Mouse (Mus musculus) heart, adult 8-10 months (tissue): ENCODE results near the gene Fam160a2. TPM values are rescaled to one million over a fixed set of nuclear protein-coding genes. Genes with fewer than 3 reads are reported as not detected.
"Not testable (repeated sequence)": the region's sequence is repeated elsewhere in the genome, so short reads cannot be mapped to it uniquely, and the experiment has no call there.

Source experiments
- DNase-seq: peaks from one replicate; pipeline ENCODE4 v3.0.0; 2022; ENCODE audit warnings: low spot score
- total RNA-seq, 4 experiments: library from RNA; stranded (reverse); gene quantifications; 2 replicates each; pipeline ENCODE4 v1.2.4; 2022

Gene Fam160a2
- total RNA-seq, 4 experiments from 2014 or later = 16.5 to 20.9 (median 18.3) TPM

- no peak for DNase-seq
Observed at GRCm38 (mm10) chr7:105394606-105395005, 5.2 kb downstream of the Fam160a2 start.

- DNase-seq = no peak
Observed at GRCm38 (mm10) chr7:105390236-105390635, 9.6 kb downstream of the Fam160a2 start.

- DNase-seq = no peak
Observed at GRCm38 (mm10) chr7:105387696-105388095, 12.2 kb downstream of the Fam160a2 start.

DNA sequence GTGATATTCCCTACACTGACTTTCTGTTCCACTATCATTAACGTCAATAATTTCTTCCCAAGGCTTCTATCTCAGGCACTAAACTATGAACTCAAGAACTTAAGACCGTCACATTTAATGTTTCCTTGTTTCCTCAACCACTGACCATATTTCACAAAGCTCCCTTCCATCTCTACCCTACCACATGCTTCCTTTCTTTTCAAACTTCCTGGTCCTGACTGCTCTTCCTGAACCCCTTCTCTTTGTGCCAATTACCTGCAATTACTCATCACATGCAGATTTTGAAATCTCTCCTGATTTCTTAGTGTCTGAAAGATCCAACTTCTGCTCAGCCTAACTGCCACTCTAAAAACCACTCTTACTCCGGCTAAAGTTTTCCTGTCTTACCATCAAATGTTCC is 19.5 kb downstream of the Fam160a2 start:
- DNase-seq = no peak

GRCm38 (mm10) chr7:105374866-105375265 is 25.0 kb downstream of the Fam160a2 start, which contains the start of gene Gm5901:
Gene Gm5901 (plus strand): TSS chr7:105375038.
- DNase-seq = no peak

GRCm38 (mm10) chr7:105373976-105374375 is 25.9 kb downstream of the Fam160a2 start:
- no peak for DNase-seq

- peak; percentile 36 for DNase-seq
Observed at GRCm38 (mm10) chr7:105373509-105373908, 26.3 kb downstream of the Fam160a2 start.

GRCm38 (mm10) chr7:105372912-105373311 is 26.9 kb downstream of the Fam160a2 start:
- no peak for DNase-seq

DNA sequence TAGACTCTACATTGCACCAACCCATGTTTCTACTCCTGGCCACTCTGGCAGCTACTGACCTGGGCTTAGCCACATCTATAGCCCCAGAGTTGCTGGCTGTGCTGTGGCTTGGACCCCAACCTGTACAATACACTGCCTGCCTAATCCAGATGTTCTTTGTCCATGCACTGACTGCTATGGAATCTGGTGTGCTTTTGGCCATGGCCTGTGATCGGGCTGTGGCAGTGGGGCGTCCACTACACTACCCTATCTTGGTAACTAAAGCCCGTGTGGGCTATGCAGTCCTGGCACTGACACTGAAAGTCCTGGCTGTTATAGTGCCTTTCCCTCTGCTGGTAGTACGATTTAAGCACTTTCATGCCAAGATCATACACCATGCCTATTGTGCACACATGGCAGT is 31.3 kb downstream of the Fam160a2 start:
- no peak for DNase-seq

- no peak for DNase-seq
Observed at GRCm38 (mm10) chr7:105367930-105368329, 31.9 kb downstream of the Fam160a2 start, which contains the start of gene Olfr692. Gene Olfr692 (plus strand): TSS chr7:105368230.

DNA sequence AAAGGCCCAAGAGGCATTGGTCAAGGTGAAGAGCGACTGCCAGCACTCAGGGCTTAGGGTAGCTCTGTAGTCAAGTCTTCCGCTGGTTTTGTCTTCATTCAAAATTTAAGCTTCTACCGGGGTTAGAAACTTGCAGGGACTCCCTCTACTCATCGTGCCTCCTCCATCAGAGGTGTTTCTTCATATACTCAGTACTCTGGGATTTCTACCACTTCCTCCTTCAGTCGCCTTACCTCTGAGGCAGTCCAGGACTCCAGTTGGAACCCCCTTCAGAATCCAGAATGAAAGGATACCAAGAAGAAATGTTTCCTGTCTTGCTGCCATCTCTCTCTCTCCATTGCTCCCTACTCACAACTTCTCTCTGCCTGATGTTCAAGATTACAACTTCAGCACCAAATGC is 32.6 kb downstream of the Fam160a2 start:
- DNase-seq = no peak

DNA sequence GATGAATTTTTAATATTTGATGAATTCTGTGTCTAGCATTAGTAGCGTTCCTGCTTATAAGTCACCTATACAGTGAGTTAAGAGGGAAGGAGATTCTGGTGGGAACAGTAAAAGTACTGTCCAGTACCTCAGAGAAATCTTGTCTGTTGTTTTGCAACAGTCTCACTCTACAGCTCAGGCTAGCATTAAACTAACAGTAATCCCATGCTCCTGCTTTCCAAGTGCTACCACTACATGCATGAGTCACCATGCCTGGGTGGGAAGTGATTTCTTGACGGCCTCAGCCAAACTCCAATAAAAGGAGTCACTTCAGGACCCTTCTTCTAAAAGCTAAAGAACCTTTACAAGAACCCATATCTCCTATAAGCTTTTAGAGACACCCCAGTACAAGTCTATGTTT is 38.1 kb downstream of the Fam160a2 start:
- no peak for DNase-seq

DNA sequence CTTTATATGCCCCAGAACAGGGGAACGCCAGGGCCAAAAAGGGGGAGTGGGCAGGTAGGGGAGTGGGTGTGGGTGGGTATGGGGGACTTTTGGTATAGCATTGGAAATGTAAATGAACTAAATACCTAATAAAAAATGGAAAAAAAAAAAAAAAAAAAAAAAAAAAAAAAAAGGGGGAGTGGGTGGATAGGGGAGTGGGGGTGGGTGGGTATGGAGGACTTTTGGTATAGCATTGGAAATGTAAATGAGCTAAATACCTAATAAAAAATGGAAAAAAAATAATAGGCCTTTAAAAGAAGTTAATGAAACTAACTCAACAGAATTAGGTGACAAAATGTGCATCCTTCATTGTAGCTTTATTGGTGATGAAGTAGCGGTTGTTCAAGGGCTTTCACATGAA is 43.4 kb downstream of the Fam160a2 start:
- DNase-seq = not testable (repeated sequence)

DNA sequence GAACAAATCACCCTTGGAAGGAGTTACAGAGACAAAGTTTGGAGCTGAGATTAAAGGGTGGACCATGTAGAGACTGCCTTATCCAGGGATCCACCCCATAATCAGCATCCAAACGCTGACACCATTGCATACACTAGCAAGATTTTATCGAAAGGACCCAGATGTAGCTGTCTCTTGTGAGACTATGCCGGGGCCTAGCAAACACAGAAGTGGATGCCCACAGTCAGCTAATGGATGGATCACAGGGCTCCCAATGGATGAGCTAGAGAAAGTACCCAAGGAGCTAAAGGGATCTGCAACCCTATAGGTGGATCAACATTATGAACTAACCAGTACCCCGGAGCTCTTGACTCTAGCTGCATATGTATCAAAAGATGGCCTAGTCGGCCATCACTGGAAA is 43.8 kb downstream of the Fam160a2 start:
- DNase-seq = not testable (repeated sequence)

DNA sequence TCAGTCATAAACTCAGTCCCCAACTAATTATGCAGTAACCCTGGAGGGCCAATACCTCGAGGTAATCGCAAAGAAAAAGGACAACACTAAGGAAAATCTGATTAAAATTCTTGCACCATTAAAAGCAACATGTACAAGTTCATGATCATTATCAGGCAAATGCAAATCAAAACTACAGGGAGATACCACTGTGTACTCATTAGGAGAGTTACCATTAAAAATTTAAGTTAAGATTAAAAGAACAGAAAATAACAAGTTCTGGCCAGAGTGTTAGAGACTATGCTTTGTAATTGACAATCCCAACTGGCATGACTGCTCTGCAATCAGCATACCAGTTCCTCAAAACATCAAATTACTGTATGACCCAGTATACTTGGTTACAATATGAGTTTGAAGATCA is 57.1 kb downstream of the Fam160a2 start:
- DNase-seq = no peak

DNA sequence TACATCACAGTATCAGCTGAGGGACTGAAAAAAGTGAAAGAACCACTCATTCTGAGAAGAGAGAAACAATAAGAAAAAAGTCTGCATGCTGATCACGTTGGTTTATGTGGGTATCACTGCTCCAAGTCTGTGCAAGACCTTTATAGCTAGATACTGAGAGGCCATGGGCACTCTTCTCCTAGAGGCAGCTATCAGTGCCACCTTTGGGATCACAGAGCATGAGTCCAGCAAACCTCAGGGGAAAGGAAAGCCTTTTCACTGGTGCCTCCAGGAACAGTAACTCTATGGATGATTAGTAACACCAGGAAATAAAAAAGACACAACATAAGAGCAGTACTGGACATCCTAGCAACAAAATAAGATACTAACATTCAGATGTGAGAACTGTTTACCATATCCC is 57.7 kb downstream of the Fam160a2 start, which contains the start of gene Olfr691:
TSS of gene Olfr691 (minus strand) at position 101 of the 400 bp plus-strand sequence.
- no peak for DNase-seq

DNA sequence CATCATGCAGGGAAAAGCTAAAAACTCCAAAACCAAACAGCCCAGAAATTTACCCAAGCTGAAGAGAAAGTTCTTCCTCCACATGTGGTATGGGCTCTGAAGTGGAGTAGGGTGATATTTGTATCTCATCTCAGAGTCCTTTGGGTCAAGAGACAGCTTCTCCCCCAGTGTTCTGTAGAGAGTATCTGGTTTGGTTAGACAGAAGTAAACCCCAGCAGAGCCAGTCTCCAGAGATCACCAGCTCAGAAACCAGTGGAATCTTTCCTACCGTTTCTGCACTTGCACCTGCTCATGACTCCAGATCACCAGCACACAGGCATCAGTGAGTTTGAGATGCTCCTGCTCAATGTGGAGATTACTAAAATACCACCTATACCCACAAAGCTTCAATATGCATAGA is 65.8 kb downstream of the Fam160a2 start, which contains the start of gene Olfr690:
TSS of gene Olfr690 (minus strand) at position 101 of the 400 bp plus-strand sequence.
- DNase-seq = no peak

- DNase-seq = no peak
Observed at GRCm38 (mm10) chr7:105325302-105325701, 74.6 kb downstream of the Fam160a2 start.

Other genes starting within 250 kb of the Fam160a2 start
- not detected for gene Olfr684, start 236.4 kb downstream of the Fam160a2 start, total RNA-seq
- gene Olfr685, start 214.0 kb downstream of the Fam160a2 start, total RNA-seq = not detected
- gene Olfr686, start 192.6 kb downstream of the Fam160a2 start, total RNA-seq = not detected
- gene Olfr688, start 112.0 kb downstream of the Fam160a2 start, total RNA-seq = not detected
- not detected for gene Olfr689, start 88.9 kb downstream of the Fam160a2 start, total RNA-seq
- under 1 TPM in 1 of 4 experiments, not detected in 3; 0.12 TPM for gene Olfr690, start 66.0 kb downstream of the Fam160a2 start, total RNA-seq
- not detected for gene Olfr691, start 57.8 kb downstream of the Fam160a2 start, total RNA-seq
- gene Olfr692, start 31.8 kb downstream of the Fam160a2 start, total RNA-seq = not detected
- gene Gm5901, start 25.0 kb downstream of the Fam160a2 start, total RNA-seq = not detected
- gene Cnga4, start 4.5 kb upstream of the Fam160a2 start, total RNA-seq = not detected
- gene Cckbr, start 25.7 kb upstream of the Fam160a2 start, total RNA-seq = not detected
- 10 to 100 TPM; 15.1 to 19.7 (median 17.4) TPM for gene Cavin3, start 82.2 kb upstream of the Fam160a2 start, total RNA-seq
- 100 to 1,000 TPM; 168 to 182 (median 178) TPM for gene Smpd1, start 154.3 kb upstream of the Fam160a2 start, total RNA-seq
- gene Apbb1, start 181.6 kb upstream of the Fam160a2 start, total RNA-seq = 100 to 1,000 TPM; 118 to 143 (median 136) TPM
- under 1 TPM in 1 of 4 experiments, not detected in 3; 0.28 TPM for gene Hpx, start 200.1 kb upstream of the Fam160a2 start, total RNA-seq
- gene Trim3, start 233.5 kb upstream of the Fam160a2 start, total RNA-seq = 10 to 100 TPM; 21.2 to 26.8 (median 23.5) TPM
- 10 to 100 TPM; 75.1 to 86.0 (median 79.7) TPM for gene Timm10b, start 240.0 kb upstream of the Fam160a2 start, total RNA-seq
- gene Arfip2, start 240.4 kb upstream of the Fam160a2 start, total RNA-seq = 10 to 100 TPM; 11.5 to 14.1 (median 13.0) TPM
- gene Gm45799, start 240.5 kb upstream of the Fam160a2 start, total RNA-seq = 1 to 10 TPM; 1.1 to 6.9 (median 1.8) TPM